ENCODE assay signal across 9 mouse cellular contexts in the genomic region with DNA sequence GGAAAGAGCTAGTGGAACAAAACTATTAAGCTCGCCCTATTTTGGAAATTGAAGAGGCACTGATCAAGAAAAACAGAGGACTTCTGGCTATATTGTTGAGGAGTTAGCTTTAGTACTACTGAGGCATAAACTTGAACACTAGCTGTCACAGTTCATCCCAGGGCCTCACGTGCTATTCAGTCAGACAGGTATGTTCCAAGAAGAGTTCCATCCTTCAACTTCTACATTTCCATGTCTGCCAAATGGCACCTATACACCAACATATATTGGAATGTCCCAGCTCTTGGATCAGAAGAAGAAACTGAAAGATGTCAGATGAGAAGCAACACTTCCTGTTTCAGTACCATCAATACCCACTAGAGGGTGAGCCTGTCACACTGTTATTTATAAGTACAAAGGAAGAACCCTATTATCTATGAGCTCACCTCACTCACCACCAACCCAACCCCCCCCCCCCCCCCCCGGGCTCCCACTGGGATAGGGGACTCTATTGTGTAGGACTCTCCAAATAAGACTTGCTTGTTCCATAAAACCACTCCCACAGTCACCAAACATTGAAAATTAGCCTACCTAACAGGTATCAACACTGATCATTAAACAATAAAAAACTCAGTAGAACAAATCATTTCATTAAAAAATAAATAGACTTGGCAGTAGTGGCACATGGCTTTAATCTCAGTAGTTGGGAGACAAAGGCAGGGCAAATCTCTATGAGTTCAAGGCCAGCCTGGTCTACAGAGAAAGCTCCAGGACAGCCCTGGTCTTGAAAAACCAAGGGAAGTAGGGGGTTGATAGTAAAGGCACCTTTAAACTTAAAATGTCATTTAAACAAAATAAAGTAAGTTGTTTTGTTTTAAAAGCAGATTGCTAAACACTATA. TPM values are rescaled to one million over a fixed set of nuclear protein-coding genes. Genes with fewer than 3 reads are reported as not detected.
DNase-seq lines count a peak whose midpoint lies in the region; ATAC-seq and TF ChIP-seq lines count a peak whose summit lies in the region.
"Had no signal": no experiment of that assay in that cellular context is flagged by ENCODE, and none has a peak within 500 bp of the region (broad histone marks: within the 10 kb centered on the region; RNA-seq: fewer than 3 reads in every experiment).

No protein-coding gene starts in this region.

- TF ChIP-seq POLR2A in bone marrow, adult 2 months (IDR thresholded peaks at IDR 0.05; ENCODE audit: borderline replicate concordance, control insufficient read depth, low read depth, low read length) = no peak
- TF ChIP-seq POLR2A in small intestine, adult 2 months (IDR thresholded peaks at IDR 0.05; ENCODE audit: low read depth, low read length) = no peak

- no peaks in the 10 kb centered on the region for H3K9me3 ChIP-seq in limb, embryonic 12.5 days
- H3K9me3 ChIP-seq in limb, embryonic 10.5 days (replicated peaks) = no peaks in the 10 kb centered on the region
- H3K9me3 ChIP-seq in hindbrain, postnatal 0 days (ENCODE audit: low read length) = no peaks in the 10 kb centered on the region
- H3K9me3 ChIP-seq: liver, embryonic 13.5 days had no signal

- H3K27me3 ChIP-seq in limb, embryonic 12.5 days = no peaks in the 10 kb centered on the region
- H3K27me3 ChIP-seq in limb, embryonic 10.5 days (ENCODE audit: low read depth, poor library complexity, severe bottlenecking) = no peaks in the 10 kb centered on the region
- H3K27me3 ChIP-seq in hindbrain, postnatal 0 days (ENCODE audit: insufficient read depth, low read length) = no peaks in the 10 kb centered on the region
- H3K27me3 ChIP-seq in small intestine, adult 2 months (ENCODE audit: control insufficient read depth, insufficient read depth, low read length) = no peaks in the 10 kb centered on the region
- H3K27me3 ChIP-seq: liver, embryonic 13.5 days had no signal

- no peak overlapping the region for H3K4me3 ChIP-seq in limb, embryonic 12.5 days (replicated peaks)
- H3K4me3 ChIP-seq in limb, embryonic 10.5 days = no peak overlapping the region
- H3K4me3 ChIP-seq in bone marrow, adult 2 months (replicated peaks; ENCODE audit: control insufficient read depth, low read depth, low read length) = no peak overlapping the region
- H3K4me3 ChIP-seq in hindbrain, postnatal 0 days (ENCODE audit: low read length) = no peak overlapping the region
- no peak overlapping the region for H3K4me3 ChIP-seq in small intestine, adult 2 months (ENCODE audit: low read depth, low read length)
- H3K4me3 ChIP-seq: liver, embryonic 13.5 days had no signal

- 88% methylated on average over 3 of the region's 3 CpGs for WGBS in limb, embryonic 12.5 days
- WGBS in limb, embryonic 10.5 days = 82% methylated on average over 3 of the region's 3 CpGs
- 47% methylated on average over 3 of the region's 3 CpGs for WGBS in bone marrow, adult 2 months
- WGBS in hindbrain, postnatal 0 days = 67% methylated on average over 3 of the region's 3 CpGs
- WGBS in small intestine, adult 2 months = 47% methylated on average over 3 of the region's 3 CpGs

- DNase-seq in limb, embryonic 10.5 days (ENCODE audit: low spot score) = no peak
- peak; percentile 40 for DNase-seq in fibroblast of lung, adult 2 months (ENCODE audit: low read depth)
- DNase-seq in hindbrain, postnatal 0 days (ENCODE audit: low spot score) = peak; percentile 78
- DNase-seq in lung, postnatal 10 days = peak; percentile 78
- DNase-seq in frontal cortex, postnatal 25 days (ENCODE audit: low spot score in 2 of 2) = no peak
- DNase-seq: liver, embryonic 13.5 days had no signal

- TF ChIP-seq CTCF in bone marrow, adult 2 months (IDR thresholded peaks at IDR 0.05; ENCODE audit: control insufficient read depth, insufficient read depth, low read length) = peak; percentile 33
- TF ChIP-seq CTCF in hindbrain, postnatal 0 days (IDR thresholded peaks at IDR 0.05; ENCODE audit: low read depth) = peak; percentile 83
- TF ChIP-seq CTCF in small intestine, adult 2 months (IDR thresholded peaks at IDR 0.05; ENCODE audit: extremely low read depth, insufficient read length, insufficient replicate concordance, low read depth, low read length) = peak; percentile 40; the same call in 1 of the 2 replicates

- no peak overlapping the region for H3K27ac ChIP-seq in limb, embryonic 12.5 days
- H3K27ac ChIP-seq in limb, embryonic 10.5 days = no peak overlapping the region
- H3K27ac ChIP-seq in bone marrow, adult 2 months (ENCODE audit: control insufficient read depth, insufficient read depth, low read depth, low read length, poor library complexity) = no peak overlapping the region
- H3K27ac ChIP-seq in hindbrain, postnatal 0 days = no peak overlapping the region
- peak overlapping the region; percentile 53; the same call in 1 of the 2 replicates for H3K27ac ChIP-seq in small intestine, adult 2 months (ENCODE audit: insufficient read depth, low read depth, low read length)

- ATAC-seq in limb, embryonic 12.5 days (ENCODE audit: insufficient number of reproducible peaks, insufficient read depth, low FRiP score, low TSS enrichment, low read depth) = 0 out of 2 replicates have a peak, but pooled peaks have one; percentile 59
- peak; percentile 90 for ATAC-seq in hindbrain, postnatal 0 days

- H3K4me2 ChIP-seq in limb, embryonic 12.5 days = no peak overlapping the region
- no peak overlapping the region for H3K4me2 ChIP-seq in hindbrain, postnatal 0 days (ENCODE audit: low read depth, low read length)
- H3K4me2 ChIP-seq: liver, embryonic 13.5 days had no signal

- H3K9ac ChIP-seq in limb, embryonic 12.5 days (replicated peaks) = no peak overlapping the region
- H3K9ac ChIP-seq in hindbrain, postnatal 0 days (replicated peaks; ENCODE audit: low read length) = no peak overlapping the region
- H3K9ac ChIP-seq: liver, embryonic 13.5 days had no signal

- no peaks in the 10 kb centered on the region for H3K4me1 ChIP-seq in limb, embryonic 12.5 days (replicated peaks)
- H3K4me1 ChIP-seq in limb, embryonic 10.5 days = no peaks in the 10 kb centered on the region
- H3K4me1 ChIP-seq in bone marrow, adult 2 months (ENCODE audit: control insufficient read depth, insufficient read depth, low read length) = no peaks in the 10 kb centered on the region; the same call in 1 of the 2 replicates
- H3K4me1 ChIP-seq in hindbrain, postnatal 0 days (ENCODE audit: insufficient read depth, low read length) = no peaks in the 10 kb centered on the region
- H3K4me1 ChIP-seq in small intestine, adult 2 months (ENCODE audit: control insufficient read depth, insufficient read depth, insufficient read length, low read length) = peaks cover 16% of the 10 kb centered on the region

- H3K36me3 ChIP-seq in limb, embryonic 12.5 days = peaks cover 86% of the 10 kb centered on the region
- peaks cover 92% of the 10 kb centered on the region for H3K36me3 ChIP-seq in limb, embryonic 10.5 days
- H3K36me3 ChIP-seq in hindbrain, postnatal 0 days (ENCODE audit: insufficient read depth, low read length) = peaks cover 54% of the 10 kb centered on the region
- peaks cover 66% of the 10 kb centered on the region for H3K36me3 ChIP-seq in small intestine, adult 2 months (ENCODE audit: control insufficient read depth, insufficient read depth, low read length)

RNA-seq across cellular contexts. Expression of gene Ctnnd1, which starts 32.7 kb away (rescaled TPM):
- polyA plus RNA-seq in limb, embryonic 12.5 days (2016; fragmentation: Nextera tagmentation; extraction: Ambion mirVana) = 42.0 and 49.6 TPM in 2 replicates
- polyA plus RNA-seq in limb, embryonic 10.5 days (2016; fragmentation: Nextera tagmentation; extraction: Ambion mirVana) = 38.2 and 40.0 TPM in 2 replicates
- polyA plus RNA-seq in bone marrow, adult 2 months (2011; ENCODE audit: insufficient read depth, insufficient read length, low replicate concordance, missing spikeins) = 11.0 and 25.2 TPM in 2 replicates
- 75.7 and 86.5 TPM in 2 replicates for total RNA-seq in hindbrain, postnatal 0 days (2014; rRNA removed)
- polyA plus RNA-seq in hindbrain, postnatal 0 days (2015; fragmentation: Nextera tagmentation; extraction: Ambion mirVana) = 12.7 and 15.8 TPM in 2 replicates
- polyA plus RNA-seq in small intestine, adult 2 months (2012; rRNA removed) = 29.0 and 80.2 TPM in 2 replicates

RNA-seq across cellular contexts. Expression of gene Btbd18, which starts 41.0 kb away (rescaled TPM):
- 0.35 and 0.53 TPM in 2 replicates for polyA plus RNA-seq in limb, embryonic 12.5 days (2016; fragmentation: Nextera tagmentation; extraction: Ambion mirVana)
- polyA plus RNA-seq in limb, embryonic 10.5 days (2016; fragmentation: Nextera tagmentation; extraction: Ambion mirVana) = 0.20 and 0.58 TPM in 2 replicates
- polyA plus RNA-seq in bone marrow, adult 2 months (2011; ENCODE audit: insufficient read depth, insufficient read length, low replicate concordance, missing spikeins) = 0.50 TPM in 1 of 2 replicates, not detected in the other
- total RNA-seq in hindbrain, postnatal 0 days (2014; rRNA removed) = not detected in 2 replicates
- 0.50 and 0.68 TPM in 2 replicates for polyA plus RNA-seq in hindbrain, postnatal 0 days (2015; fragmentation: Nextera tagmentation; extraction: Ambion mirVana)
- not detected in 2 replicates for polyA plus RNA-seq in small intestine, adult 2 months (2012; rRNA removed)

RNA-seq across cellular contexts. Expression of gene Selenoh, which starts 52.7 kb away (rescaled TPM):
- 438 and 451 TPM in 2 replicates for polyA plus RNA-seq in limb, embryonic 12.5 days (2016; fragmentation: Nextera tagmentation; extraction: Ambion mirVana)
- polyA plus RNA-seq in limb, embryonic 10.5 days (2016; fragmentation: Nextera tagmentation; extraction: Ambion mirVana) = 507 and 566 TPM in 2 replicates
- polyA plus RNA-seq in bone marrow, adult 2 months (2011; ENCODE audit: insufficient read depth, insufficient read length, low replicate concordance, missing spikeins) = 46.2 and 93.3 TPM in 2 replicates
- 271 and 302 TPM in 2 replicates for total RNA-seq in hindbrain, postnatal 0 days (2014; rRNA removed)
- polyA plus RNA-seq in hindbrain, postnatal 0 days (2015; fragmentation: Nextera tagmentation; extraction: Ambion mirVana) = 247 and 248 TPM in 2 replicates
- 42.8 and 47.3 TPM in 2 replicates for polyA plus RNA-seq in small intestine, adult 2 months (2012; rRNA removed)

RNA-seq across cellular contexts. Expression of gene Gm28635, which starts 60.0 kb away (rescaled TPM):
- polyA plus RNA-seq in limb, embryonic 12.5 days (2016; fragmentation: Nextera tagmentation; extraction: Ambion mirVana) = not detected in 2 replicates
- not detected in 2 replicates for polyA plus RNA-seq in limb, embryonic 10.5 days (2016; fragmentation: Nextera tagmentation; extraction: Ambion mirVana)
- polyA plus RNA-seq in bone marrow, adult 2 months (2011; ENCODE audit: insufficient read depth, insufficient read length, low replicate concordance, missing spikeins) = not detected in 2 replicates
- not detected in 2 replicates for total RNA-seq in hindbrain, postnatal 0 days (2014; rRNA removed)
- not detected in 2 replicates for polyA plus RNA-seq in hindbrain, postnatal 0 days (2015; fragmentation: Nextera tagmentation; extraction: Ambion mirVana)
- polyA plus RNA-seq in small intestine, adult 2 months (2012; rRNA removed) = not detected in 2 replicates
- polyA plus RNA-seq: liver, embryonic 13.5 days had no signal

Comparison
In these comparisons a context has a peak if more than half of its experiments do, and no peak if none do; other contexts are left out.
1. DNase-seq: peak in fibroblast of lung, adult 2 months (single experiment), hindbrain, postnatal 0 days (single experiment) and lung, postnatal 10 days (single experiment); none in limb, embryonic 10.5 days (single experiment) and frontal cortex, postnatal 25 days (0 of 2).
2. CTCF ChIP-seq: peak in every context shown above with its lines; median percentile 83 in hindbrain, postnatal 0 days; 40 in small intestine, adult 2 months; 33 in bone marrow, adult 2 months.